Mouse (Mus musculus): ENCODE results near the gene 1810009J06Rik.
"Not testable (repeated sequence)": the region's sequence is repeated elsewhere in the genome, so short reads cannot be mapped to it uniquely, and the experiment has no call there.

Gene 1810009J06Rik

DNA sequence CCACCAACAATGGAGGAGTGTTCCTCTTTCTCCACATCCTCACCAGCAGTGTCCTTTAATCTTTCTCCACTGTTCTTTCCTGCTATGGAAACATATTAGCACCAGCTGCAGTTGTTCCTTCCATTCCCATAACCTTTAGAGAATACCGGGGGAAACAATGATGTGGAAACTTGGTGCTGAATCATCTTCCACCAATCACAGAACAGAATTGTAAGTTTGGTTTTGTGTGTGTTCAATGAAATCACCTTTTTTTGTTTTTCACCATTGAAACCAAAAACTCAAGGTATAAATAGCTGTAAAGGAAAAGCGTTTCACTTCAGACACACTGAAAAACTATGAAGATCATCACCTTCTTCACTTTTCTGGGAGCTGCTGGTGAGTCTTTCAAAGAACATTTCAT is at the start of gene 1810009J06Rik:
Gene 1810009J06Rik (plus strand): TSS at position 301 of the 400 bp plus-strand sequence.
- POLR2A ChIA-PET, CTCF ChIA-PET: not testable (repeated sequence)

GRCm38 (mm10) chr6:40919954-40920353 is 44.6 kb upstream of the 1810009J06Rik start:
- ChIA-PET POLR2A (no interaction called here), CTCF (no interaction called here)

- ChIA-PET POLR2A (no interaction called here), CTCF (no interaction called here)
Observed at GRCm38 (mm10) chr6:40940457-40940856, 24.1 kb upstream of the 1810009J06Rik start, which contains the start of gene 1700074P13Rik. TSS of gene 1700074P13Rik (minus strand) at chr6:40940557.

DNA sequence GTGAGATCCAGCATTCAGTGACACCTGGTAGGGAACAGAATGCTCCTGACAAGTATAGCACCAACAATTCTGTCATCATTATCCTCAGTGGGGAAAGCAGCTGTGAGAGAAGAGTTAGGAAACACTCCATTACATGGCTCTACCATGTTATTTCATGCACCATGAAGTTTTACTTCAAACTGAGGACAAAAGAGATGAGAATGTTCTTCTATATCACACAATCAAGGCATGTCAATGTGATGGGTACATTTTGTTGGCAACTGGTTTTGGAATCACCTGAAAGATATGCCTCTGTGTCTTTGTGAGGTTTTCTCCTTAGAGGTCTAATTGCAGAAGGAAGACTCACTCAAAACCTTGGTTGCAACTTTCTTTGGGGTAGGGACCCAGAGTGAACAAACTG is 12.8 kb upstream of the 1810009J06Rik start, which contains the start of gene Gm4744:
Gene Gm4744 (minus strand): TSS at position 101 of the 400 bp plus-strand sequence.
- ChIA-PET POLR2A (no interaction called here), CTCF (no interaction called here)

DNA sequence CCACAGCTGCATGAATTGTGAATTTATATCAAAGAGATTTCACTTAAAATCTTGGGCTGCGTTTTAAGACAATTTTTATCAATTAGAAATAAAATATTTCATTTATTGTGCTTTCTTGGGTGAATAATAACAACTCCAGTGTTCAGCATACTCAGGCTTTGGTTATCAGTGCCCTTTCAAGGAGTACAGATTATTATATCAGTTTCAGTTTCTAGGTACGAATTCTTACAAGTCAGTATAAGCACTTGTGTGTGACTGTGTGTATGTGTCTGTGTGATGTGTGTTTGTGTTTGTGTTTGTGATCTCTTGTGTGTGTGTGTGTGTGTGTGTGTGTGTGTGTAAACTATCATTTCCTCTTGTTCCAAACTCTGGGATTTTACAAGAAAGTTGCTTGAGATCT is 10.8 kb upstream of the 1810009J06Rik start:
- ChIA-PET POLR2A (no interaction called here), CTCF (no interaction called here)

DNA sequence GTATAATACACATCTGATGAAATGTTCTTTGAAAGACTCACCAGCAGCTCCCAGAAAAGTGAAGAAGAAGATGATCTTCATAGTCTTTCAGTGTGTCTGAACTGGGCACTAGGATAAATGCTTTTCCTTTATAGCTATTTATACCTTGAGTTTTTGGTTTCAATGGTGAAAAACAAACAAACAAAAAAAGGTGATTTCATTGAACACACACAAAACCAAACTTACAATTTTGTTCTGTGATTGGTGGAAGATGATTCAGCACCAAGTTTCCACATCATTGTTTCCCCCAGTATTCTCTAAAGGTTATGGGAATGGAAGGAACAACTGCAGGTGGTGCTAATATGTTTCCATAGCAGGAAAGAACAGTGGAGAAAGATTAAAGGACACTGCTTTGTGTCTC is 34.8 kb downstream of the 1810009J06Rik start, which contains the start of gene Gm2663:
Gene Gm2663 (minus strand): TSS at position 101 of the 400 bp plus-strand sequence.
- POLR2A ChIA-PET, CTCF ChIA-PET: not testable (repeated sequence)

- CTCF ChIA-PET, result no interaction called here
- POLR2A ChIA-PET, result no interaction called here
Observed at GRCm38 (mm10) chr6:41015065-41015464, 50.5 kb downstream of the 1810009J06Rik start.
